Mouse (Mus musculus) forebrain, postnatal 0 days (tissue): ENCODE measurements around the gene Usp51. TPM values are rescaled to one million over a fixed set of nuclear protein-coding genes. Genes with fewer than 3 reads are reported as not detected.
"Not testable (repeated sequence)": the region's sequence is repeated elsewhere in the genome, so short reads cannot be mapped to it uniquely, and the experiment has no call there.

Experiments used
- ATAC-seq: fragments of 200-750 bp; cut with Nextera tagmentation; 2 replicates; pipeline ENCODE4 v1.8.0; 2017; ENCODE audit warnings: mild to moderate bottlenecking, moderate library complexity
- DNase-seq: peaks from one replicate; pipeline ENCODE4 v3.0.0-alpha.2; 2015
- H3K27ac ChIP-seq: fragments of 300-500 bp; sonication (generic); 2 replicates; pipeline ENCODE4 v1.5.1; 2014; ENCODE audit warnings: low read depth, mild to moderate bottlenecking, antibody characterized with exemption, low read length, moderate library complexity, mixed read lengths
- H3K27me3 ChIP-seq: fragments of 300-500 bp; sonication (generic); 2 replicates; pipeline ENCODE4 v1.6.1; 2014; ENCODE audit warnings: mild to moderate bottlenecking, low read length, mixed read lengths; ENCODE audit not compliant: insufficient read depth
- H3K36me3 ChIP-seq: fragments of 300-500 bp; sonication (generic); 2 replicates; pipeline ENCODE4 v1.6.1; 2014; ENCODE audit warnings: mild to moderate bottlenecking, moderate library complexity; ENCODE audit not compliant: insufficient read depth
- H3K4me1 ChIP-seq: fragments of 300-500 bp; sonication (generic); 2 replicates; pipeline ENCODE4 v1.6.1; 2014; ENCODE audit warnings: antibody characterized with exemption; ENCODE audit not compliant: insufficient read depth
- H3K4me2 ChIP-seq: fragments of 300-500 bp; sonication (generic); 2 replicates; pipeline ENCODE4 v1.6.1; 2014; ENCODE audit warnings: low read depth, mild to moderate bottlenecking, moderate library complexity
- H3K4me3 ChIP-seq: fragments of 300-500 bp; sonication (generic); 2 replicates; pipeline ENCODE4 v1.5.1; 2014; ENCODE audit warnings: low read depth, low read length, mixed read lengths
- H3K9ac ChIP-seq: fragments of 300-500 bp; sonication (generic); 2 replicates; pipeline ENCODE4 v1.6.1; 2014; ENCODE audit warnings: mild to moderate bottlenecking
- H3K9me3 ChIP-seq: fragments of 300-500 bp; sonication (generic); 2 replicates; pipeline ENCODE4 v1.6.1; 2016; ENCODE audit warnings: low read length
- CTCF ChIP-seq: sonication (generic); IDR thresholded peaks from 2 replicates; pipeline ENCODE4 v1.5.1; 2016; ENCODE audit warnings: antibody characterized with exemption, control low read depth, low read depth
- WGBS: fragments of 180-500 bp; shearing (Covaris S2); extraction: QIAGEN DNeasy Blood & Tissue Kit; methylation state at CpG from one replicate; pipeline ENCODE4 v1.1.7; 2014; 5-methylcytosine and 5-hydroxymethylcytosine counted together
- polyA plus RNA-seq: library from polyadenylated mRNA; unstranded; fragments of >200 nt; fragmentation: Nextera tagmentation; extraction: Ambion mirVana; gene quantifications from 2 replicates; pipeline ENCODE4 v1.2.1, GENCODE M21; 2015
- total RNA-seq: library from RNA; depleted of rRNA; stranded (reverse); fragments of >200 nt; gene quantifications from 2 replicates; pipeline ENCODE4 v1.2.3, GENCODE M21; 2014; rRNA removed

Usp51 gene
- 2.9 and 6.4 TPM in 2 replicates for total RNA-seq
- polyA plus RNA-seq = 1.4 and 2.0 TPM in 2 replicates

DNA sequence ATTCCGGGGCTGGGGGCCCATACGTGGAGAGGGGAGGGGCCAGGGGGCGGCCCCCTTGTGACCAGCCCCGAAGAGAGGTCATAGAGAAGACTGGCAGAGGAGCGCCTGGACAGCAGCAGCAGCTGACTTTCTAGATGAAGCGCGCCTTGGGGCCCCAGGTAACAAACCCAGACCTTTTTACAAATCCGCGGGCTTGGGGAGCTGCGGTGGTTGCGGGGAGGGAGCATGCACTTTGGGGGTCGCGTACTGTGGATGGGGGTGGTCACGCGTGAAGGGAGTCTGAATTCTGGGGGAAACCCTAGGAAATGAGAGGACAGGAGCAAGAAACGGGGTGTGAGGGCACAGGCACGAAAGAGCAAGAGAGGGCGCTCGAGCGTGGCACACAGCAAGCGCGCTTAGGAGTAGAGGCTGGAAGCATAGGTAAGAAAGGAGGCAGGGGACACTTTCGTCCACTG lies at the start of gene Usp51:
Gene Usp51, plus strand, starts transcription at position 83 of the 455 bp plus-strand sequence.
- H3K27me3 ChIP-seq = no peaks in the 10 kb centered on the region
- peak within 1 kb of the TSS; percentile 82 for H3K27ac ChIP-seq
- WGBS = 21% methylated on average over 23 of the region's 23 CpGs
- no peaks in the 10 kb centered on the region for H3K4me1 ChIP-seq
- no peaks in the 10 kb centered on the region for H3K36me3 ChIP-seq
- peak within 1 kb of the TSS; percentile 53 for H3K4me3 ChIP-seq
- H3K9ac ChIP-seq = peak within 1 kb of the TSS; percentile 63
- H3K9me3 ChIP-seq = no peaks in the 10 kb centered on the region
- ATAC-seq (peak; percentile 84), DNase-seq (peak; percentile 68)
- peak within 1 kb of the TSS; percentile 47 for H3K4me2 ChIP-seq
- peak; percentile 54 for TF ChIP-seq CTCF

DNA sequence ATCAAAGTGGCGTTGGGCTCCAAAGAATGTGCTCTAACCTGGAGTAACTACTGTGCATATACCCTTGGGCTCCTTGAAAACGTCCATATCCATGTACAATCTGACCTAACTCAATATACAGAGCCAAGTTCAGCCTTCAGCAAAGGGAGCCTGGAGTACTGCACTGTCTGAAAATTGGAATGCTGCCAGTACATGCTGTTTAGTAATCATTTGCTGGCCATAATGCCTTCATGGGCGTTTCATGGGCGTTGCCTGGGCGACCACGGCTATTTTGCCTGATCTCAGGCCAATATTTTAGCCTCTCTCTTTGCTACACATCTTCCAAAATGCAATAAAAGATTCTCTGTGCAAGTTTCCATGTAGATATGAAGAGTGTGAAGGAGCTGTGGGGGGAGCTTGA lies 36.7 kb upstream of the Usp51 start:
- no peak overlapping the region for H3K9ac ChIP-seq
- no peak for TF ChIP-seq CTCF
- H3K36me3 ChIP-seq = no peaks in the 10 kb centered on the region
- no peaks in the 10 kb centered on the region for H3K27me3 ChIP-seq
- H3K4me3 ChIP-seq = no peak overlapping the region
- 47% methylated on average over 6 of the region's 6 CpGs for WGBS
- no peaks in the 10 kb centered on the region for H3K4me1 ChIP-seq
- ATAC-seq (no peak), DNase-seq (no peak)
- no peaks in the 10 kb centered on the region for H3K9me3 ChIP-seq
- H3K4me2 ChIP-seq = no peak overlapping the region
- H3K27ac ChIP-seq = no peak overlapping the region

DNA sequence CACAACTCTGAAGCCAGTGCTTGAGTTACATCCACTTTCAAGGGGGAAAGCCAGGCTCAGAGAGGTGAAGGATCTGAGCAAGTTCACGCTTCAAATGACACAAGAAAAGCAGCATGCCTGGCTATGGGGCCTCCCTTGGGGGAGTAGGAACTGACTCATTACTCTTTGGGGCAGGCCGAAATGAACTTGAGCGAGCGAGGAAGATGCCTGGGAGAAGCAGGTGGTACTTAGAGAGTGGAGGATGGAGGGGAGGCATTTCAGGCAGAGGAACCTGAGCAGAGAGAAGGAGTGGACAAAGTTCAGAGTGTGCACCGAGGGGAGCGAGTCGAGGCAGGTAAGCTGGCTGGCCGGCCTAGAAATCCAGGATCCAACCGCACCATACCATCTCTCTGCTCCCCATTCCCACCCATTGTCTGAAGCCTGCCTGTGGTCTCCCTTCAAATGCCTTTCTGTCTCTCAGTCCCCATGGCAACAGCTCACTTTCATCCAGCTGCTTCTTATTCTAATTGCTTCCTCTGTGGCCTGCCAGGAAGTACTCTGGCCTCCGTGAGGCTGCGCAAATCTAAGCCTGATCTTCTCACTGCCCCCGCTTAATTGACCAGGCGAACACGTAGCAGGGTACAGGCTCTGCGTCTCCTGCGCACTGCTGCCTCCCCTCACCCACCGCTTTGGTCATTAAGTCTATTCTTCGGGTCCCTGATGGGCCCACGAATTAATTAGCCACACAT lies 32.6 kb upstream of the Usp51 start:
- Histone ChIP-seq H3K4me2 (peak overlapping the region; percentile 21; the same call in 1 of the 2 replicates), H3K27ac (peak overlapping the region; percentile 71; the same call in 1 of the 2 replicates)
- 38% methylated on average over 5 of the region's 19 CpGs for WGBS
- H3K9ac ChIP-seq, H3K36me3 ChIP-seq, H3K9me3 ChIP-seq, H3K4me3 ChIP-seq, H3K27me3 ChIP-seq, DNase-seq, H3K4me1 ChIP-seq: not testable (repeated sequence)
- ATAC-seq = peak; percentile 92

DNA sequence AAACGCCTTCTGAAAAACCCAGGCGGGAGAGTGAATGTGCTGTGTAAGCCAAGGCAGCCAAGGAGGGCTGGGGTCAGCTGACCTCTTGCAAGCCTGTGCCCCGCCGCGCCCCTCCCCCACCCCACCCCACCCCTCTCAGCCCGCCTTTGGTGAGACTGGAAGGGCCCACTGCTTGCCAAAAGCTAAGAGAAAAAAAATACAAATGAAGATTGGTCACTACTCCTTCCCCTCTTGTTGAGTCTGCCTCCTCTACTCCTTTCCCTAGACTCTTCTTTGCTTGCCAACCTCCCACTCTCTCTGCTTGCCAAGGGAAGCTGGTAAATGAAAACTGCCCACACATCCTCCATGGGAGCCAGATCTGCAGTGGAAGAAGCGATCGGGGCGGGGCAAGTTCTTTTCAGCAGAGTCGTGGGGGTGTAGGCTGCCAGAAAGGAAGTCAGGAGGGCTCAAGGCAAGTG lies 32.0 kb upstream of the Usp51 start:
- TF ChIP-seq CTCF = no peak
- WGBS = 20% methylated on average over 7 of the region's 10 CpGs
- peak; percentile 63 for DNase-seq
- H3K9ac ChIP-seq = no peak overlapping the region
- H3K9me3 ChIP-seq = no peaks in the 10 kb centered on the region
- ATAC-seq = peak; percentile 72
- H3K4me3 ChIP-seq = no peak overlapping the region
- peak overlapping the region; percentile 21; the same call in 1 of the 2 replicates for H3K4me2 ChIP-seq
- peak overlapping the region; percentile 71 for H3K27ac ChIP-seq
- no peaks in the 10 kb centered on the region for H3K36me3 ChIP-seq
- H3K4me1 ChIP-seq = no peaks in the 10 kb centered on the region
- H3K27me3 ChIP-seq = no peaks in the 10 kb centered on the region

DNA sequence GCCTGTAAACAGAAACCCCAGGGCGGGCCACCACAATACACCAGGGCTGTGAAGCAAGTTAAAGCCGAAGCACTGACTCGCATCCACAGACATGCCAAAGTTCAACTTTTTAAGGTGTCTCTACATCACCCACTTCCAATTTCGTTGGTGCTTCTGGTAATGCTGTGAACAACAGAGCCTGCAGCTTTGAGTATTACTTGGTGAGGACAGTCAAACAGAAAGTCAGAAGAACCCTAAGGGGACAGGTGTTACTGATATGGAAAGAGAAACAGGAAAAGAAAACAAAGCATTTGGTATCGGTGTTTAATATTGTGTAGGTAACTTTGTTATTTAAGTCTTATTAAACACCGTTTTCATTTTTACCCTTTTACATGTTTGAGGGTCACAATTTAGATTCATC lies 29.7 kb upstream of the Usp51 start:
- 93% methylated on average over 6 of the region's 6 CpGs for WGBS
- no peaks in the 10 kb centered on the region for H3K9me3 ChIP-seq
- H3K27me3 ChIP-seq = no peaks in the 10 kb centered on the region
- no peak for DNase-seq
- H3K27ac ChIP-seq = no peak overlapping the region
- H3K4me2 ChIP-seq = no peak overlapping the region
- ATAC-seq = no peak
- no peaks in the 10 kb centered on the region for H3K36me3 ChIP-seq
- no peak overlapping the region for H3K9ac ChIP-seq
- H3K4me3 ChIP-seq = no peak overlapping the region
- TF ChIP-seq CTCF = no peak
- H3K4me1 ChIP-seq = no peaks in the 10 kb centered on the region

DNA sequence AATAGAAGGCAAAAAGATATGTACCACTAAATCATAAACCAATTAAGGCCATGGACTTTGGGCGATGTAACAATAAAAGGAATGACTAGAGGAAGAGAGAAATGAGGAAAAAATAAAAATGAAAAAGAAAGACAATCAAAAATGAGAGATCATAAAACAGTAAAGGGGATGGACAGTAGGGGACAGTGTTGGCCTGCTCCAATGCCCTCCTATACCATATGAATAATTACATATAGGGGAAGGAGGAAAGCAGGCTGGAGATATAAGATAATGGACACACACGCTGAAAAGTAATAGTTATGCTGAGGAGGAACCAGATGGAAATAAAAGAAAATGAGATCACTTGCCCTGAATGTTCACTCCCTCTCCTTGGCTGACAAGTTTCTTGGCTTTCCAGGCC lies 21.3 kb upstream of the Usp51 start:
- Histone ChIP-seq H3K9ac (no peak overlapping the region), H3K27me3 (no peaks in the 10 kb centered on the region), H3K27ac (no peak overlapping the region), H3K36me3 (no peaks in the 10 kb centered on the region), H3K4me2 (no peak overlapping the region), H3K4me3 (no peak overlapping the region), H3K4me1 (no peaks in the 10 kb centered on the region), H3K9me3 (no peaks in the 10 kb centered on the region)
- 76% methylated on average over 2 of the region's 2 CpGs for WGBS
- TF ChIP-seq CTCF = no peak
- DNase-seq (no peak), ATAC-seq (no peak)

DNA sequence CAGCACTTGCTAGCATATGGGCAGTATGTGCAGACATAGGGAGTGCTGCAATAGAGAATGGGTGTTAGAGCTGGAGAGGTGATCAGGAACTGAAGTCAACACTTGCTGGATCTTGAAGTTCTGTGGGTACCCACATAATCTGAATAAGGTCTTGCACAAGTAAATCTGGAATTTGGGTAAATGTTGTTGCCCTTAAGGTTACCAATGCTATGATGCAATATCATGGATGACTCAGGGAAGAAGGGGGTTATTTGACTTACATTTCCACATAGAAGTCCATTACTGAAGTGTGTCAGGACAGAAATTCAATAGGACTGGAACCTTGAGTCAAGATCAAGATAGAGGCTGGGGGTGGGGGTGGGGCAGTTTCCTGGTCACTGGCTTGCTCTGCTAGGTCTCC lies 16.4 kb upstream of the Usp51 start:
- H3K9ac ChIP-seq, H3K4me3 ChIP-seq, H3K27me3 ChIP-seq, DNase-seq, H3K27ac ChIP-seq, H3K4me1 ChIP-seq, H3K9me3 ChIP-seq, H3K4me2 ChIP-seq, H3K36me3 ChIP-seq, ATAC-seq: not testable (repeated sequence)

DNA sequence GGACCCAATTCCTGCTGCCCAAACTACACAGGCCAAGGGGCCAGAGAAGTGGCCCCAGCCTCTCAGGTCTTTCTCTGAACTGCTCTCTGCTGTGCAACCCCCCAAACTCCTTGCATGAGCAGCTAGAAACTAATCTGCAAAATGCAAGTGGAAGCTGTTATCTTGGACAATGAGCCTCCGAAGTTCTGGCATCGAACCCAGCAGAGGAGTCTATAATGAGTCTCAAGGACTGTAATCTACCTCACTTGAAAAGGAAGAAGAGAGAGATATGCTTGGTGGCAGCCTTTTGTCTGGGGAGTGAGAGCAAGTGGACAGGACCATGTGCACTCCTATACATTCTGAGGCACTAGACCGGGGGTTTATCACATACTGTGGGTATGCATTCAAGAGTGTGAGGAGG lies 10.2 kb upstream of the Usp51 start:
- not testable (repeated sequence) for ATAC-seq, H3K4me3 ChIP-seq, DNase-seq, H3K4me2 ChIP-seq, H3K4me1 ChIP-seq, H3K9me3 ChIP-seq, H3K27ac ChIP-seq, H3K36me3 ChIP-seq, H3K9ac ChIP-seq, H3K27me3 ChIP-seq
- WGBS = no CpG with 5 or more reads among the region's 3 CpGs
